Mouse (Mus musculus): ENCODE results near the gene Galnt14.

DNA sequence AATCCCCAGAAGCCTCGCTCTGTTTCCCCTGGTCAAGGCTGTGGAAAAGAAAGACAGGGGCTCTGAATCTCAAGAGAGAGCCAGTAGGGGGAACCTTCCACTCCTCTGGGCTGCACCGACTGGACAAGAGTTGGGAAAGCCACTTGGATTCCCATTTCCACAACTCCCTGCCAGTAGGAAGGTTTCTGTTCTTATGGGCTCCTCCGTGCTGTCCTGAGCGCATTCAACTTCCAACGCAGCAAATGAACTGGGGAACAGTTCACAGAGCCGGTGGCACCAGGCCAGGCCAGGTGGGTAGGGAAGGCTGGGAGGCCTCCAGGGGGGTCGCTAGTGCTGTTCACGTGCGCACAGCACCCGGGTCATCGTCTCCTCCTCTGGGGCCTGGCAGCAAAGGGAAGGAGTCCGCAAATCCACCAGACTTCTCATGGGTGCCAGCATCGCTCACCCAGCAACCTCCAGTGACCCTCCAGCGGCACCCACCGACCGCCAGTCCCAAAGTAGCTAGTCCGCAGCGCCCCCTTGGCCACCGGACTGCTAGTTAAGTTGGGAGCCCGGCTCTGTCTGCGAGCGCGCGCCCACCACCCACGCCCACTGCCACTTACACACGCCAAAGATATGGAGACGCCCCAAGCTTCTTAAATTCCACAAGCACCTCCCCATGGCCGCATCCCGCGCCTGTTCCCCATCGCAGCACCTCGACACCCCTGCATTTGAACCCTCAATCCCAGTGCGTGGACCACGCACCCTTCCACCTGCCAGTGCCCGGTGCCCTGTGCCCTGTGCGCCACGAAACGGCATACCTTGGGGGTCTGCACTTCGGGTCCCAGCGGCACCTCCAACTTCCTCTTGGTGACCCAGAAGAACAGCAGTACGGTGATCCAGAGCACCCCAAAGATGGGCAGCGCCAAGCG is 867 bp downstream of the Galnt14 start:
- no peak for TF ChIP-seq CTCF (IDR thresholded peaks at IDR 0.05; ENCODE audit: insufficient read depth, low read length)
- TF ChIP-seq POLR2A (IDR thresholded peaks at IDR 0.05; ENCODE audit: borderline replicate concordance, extremely low read depth, low read depth, low read length) = no peak

All from lung, adult 2 months (tissue).